Mouse (Mus musculus) neural tube, embryonic 14.5 days (tissue): Measurements from ENCODE around the gene Mamdc4. TPM values are rescaled to one million over a fixed set of nuclear protein-coding genes. Genes with fewer than 3 reads are reported as not detected.
A peak's percentile ranks its signal among the peaks of the same experiment; 100 is the strongest.

Experiments
- ATAC-seq: fragments of 200-750 bp; cut with Nextera tagmentation; 2 replicates; pipeline ENCODE4 v1.8.0; 2017; ENCODE audit warnings: low read depth, mild to moderate bottlenecking, moderate TSS enrichment, moderate library complexity
- H3K27ac ChIP-seq: fragments of 300-500 bp; sonication (generic); 2 replicates; pipeline ENCODE4 v1.5.1; 2014; ENCODE audit warnings: low read depth, mild to moderate bottlenecking, control low read depth, low read length, moderate library complexity, mixed read lengths
- H3K27me3 ChIP-seq: fragments of 300-500 bp; sonication (generic); 2 replicates; pipeline ENCODE4 v1.6.1; 2014; ENCODE audit warnings: low read length; ENCODE audit not compliant: control insufficient read depth, insufficient read depth
- H3K36me3 ChIP-seq: fragments of 300-500 bp; sonication (generic); 2 replicates; pipeline ENCODE4 v1.6.1; 2014; ENCODE audit warnings: low read length, mixed read lengths; ENCODE audit not compliant: control insufficient read depth, insufficient read depth
- H3K4me1 ChIP-seq: fragments of 300-500 bp; sonication (generic); 2 replicates; pipeline ENCODE4 v1.6.1; 2014; ENCODE audit warnings: low read length; ENCODE audit not compliant: control insufficient read depth, insufficient read depth
- H3K4me2 ChIP-seq: fragments of 300-500 bp; sonication (generic); 2 replicates; pipeline ENCODE4 v1.6.1; 2014; ENCODE audit warnings: mild to moderate bottlenecking, low read depth, low read length, control low read depth
- H3K4me3 ChIP-seq: fragments of 300-500 bp; sonication (generic); 2 replicates; pipeline ENCODE4 v1.5.1; 2014; ENCODE audit warnings: low read depth, low read length, control low read depth, mixed read lengths
- H3K9ac ChIP-seq: fragments of 300-500 bp; sonication (generic); replicated peaks from 2 replicates; pipeline ENCODE4 v1.6.1; 2014; ENCODE audit warnings: low read depth, mild to moderate bottlenecking, control low read depth, low read length, mixed read lengths
- H3K9me3 ChIP-seq: fragments of 300-500 bp; sonication (generic); 2 replicates; pipeline ENCODE4 v1.6.1; 2016; ENCODE audit warnings: low read length; ENCODE audit not compliant: control insufficient read depth
- WGBS: fragments of 180-500 bp; shearing (Covaris S2); extraction: QIAGEN DNeasy Blood & Tissue Kit; methylation state at CpG from one replicate; pipeline ENCODE4 v1.1.7; 2014; 5-methylcytosine and 5-hydroxymethylcytosine counted together
- polyA plus RNA-seq: library from polyadenylated mRNA; unstranded; fragments of >200 nt; fragmentation: Nextera tagmentation; extraction: Ambion mirVana; gene quantifications from 2 replicates; pipeline ENCODE4 v1.2.1, GENCODE M21; 2014

Mamdc4 gene
- 2.2 and 2.3 TPM in 2 replicates for polyA plus RNA-seq

GRCm38 (mm10) chr2:25574579-25575431 lies at the start of gene Mamdc4, which contains the start of gene Phpt1:
Gene Mamdc4 (minus strand): TSS chr2:25574845.
Gene Phpt1 (minus strand): TSS chr2:25575224.
- Histone ChIP-seq H3K27ac (peak within 1 kb of the TSS; percentile 82), H3K4me2 (peak within 1 kb of the TSS; percentile 74), H3K36me3 (peaks cover 3% of the 10 kb centered on the region; the same call in 1 of the 2 replicates), H3K27me3 (peaks cover 33% of the 10 kb centered on the region), H3K9me3 (no peaks in the 10 kb centered on the region), H3K4me1 (peaks cover 28% of the 10 kb centered on the region), H3K9ac (peak within 1 kb of the TSS; percentile 58), H3K4me3 (peak within 1 kb of the TSS; percentile 45)
- under 1% methylated on average over 42 of the region's 45 CpGs for WGBS
- ATAC-seq, result peak; percentile 98

DNA sequence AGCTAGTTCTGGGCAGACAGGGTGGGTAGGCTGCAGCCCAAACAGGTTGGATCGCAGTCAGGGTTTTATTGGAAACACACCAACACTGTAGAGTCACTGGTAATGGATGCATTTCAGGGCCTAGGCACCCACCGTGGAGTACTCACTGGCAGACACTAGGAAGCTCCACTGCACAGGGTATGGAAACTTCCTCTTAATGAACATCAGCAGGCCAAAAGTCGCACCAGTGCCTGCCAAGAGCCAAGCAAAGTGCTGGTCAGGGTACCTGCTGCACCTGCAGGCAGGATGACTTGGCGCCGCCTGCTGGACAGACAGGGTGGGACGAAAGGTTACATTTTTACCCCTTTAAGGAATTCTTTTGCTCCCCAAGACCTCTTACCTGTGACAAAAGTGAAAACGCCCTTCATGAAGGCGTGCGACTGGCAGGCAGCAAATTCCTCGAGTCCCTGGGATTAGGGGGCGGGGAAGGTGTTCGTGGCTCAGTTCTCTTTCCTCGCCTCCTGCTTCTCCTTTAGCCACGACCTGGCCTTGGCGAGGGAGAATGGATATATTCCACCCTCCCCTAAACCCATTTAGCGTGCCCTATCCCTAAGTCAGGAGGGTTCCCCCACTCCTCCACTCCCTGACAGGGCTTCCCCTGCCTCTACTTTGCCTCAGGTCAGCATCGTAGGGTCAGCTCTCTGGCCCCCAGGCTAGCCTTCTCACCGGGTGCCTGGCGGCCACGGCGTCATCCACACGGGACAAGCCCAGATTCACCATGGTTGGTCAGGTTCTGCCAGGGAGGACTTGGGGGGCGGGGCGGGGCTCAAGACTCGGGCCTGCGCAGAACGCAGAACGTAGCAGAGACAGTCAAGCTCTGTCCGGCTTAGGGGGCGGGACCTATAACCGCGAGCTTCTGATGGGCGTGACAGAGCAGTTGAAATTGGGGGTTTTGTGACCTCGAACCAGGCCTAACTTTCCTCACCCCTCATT lies 46.9 kb upstream of the Mamdc4 start, which contains the start of gene Tmem141:
Tmem141 (minus strand) TSS at position 777 of the 972 bp plus-strand sequence.
- 8% methylated on average over 34 of the region's 34 CpGs for WGBS
- peak within 1 kb of the TSS; percentile 49 for H3K4me3 ChIP-seq
- H3K4me2 ChIP-seq, result peak within 1 kb of the TSS; percentile 76
- H3K9ac ChIP-seq, result peak within 1 kb of the TSS; percentile 77
- H3K27ac ChIP-seq, result peak within 1 kb of the TSS; percentile 52; the same call in 1 of the 2 replicates
- ATAC-seq, result peak; percentile 95
- no peaks in the 10 kb centered on the region for H3K36me3 ChIP-seq
- H3K9me3 ChIP-seq, result no peaks in the 10 kb centered on the region
- peaks cover 4% of the 10 kb centered on the region; the same call in 1 of the 2 replicates for H3K27me3 ChIP-seq
- H3K4me1 ChIP-seq, result 0 out of 2 replicates have a peak, but pooled peaks cover 3% of the 10 kb centered on the region

- no peaks in the 10 kb centered on the region for H3K36me3 ChIP-seq
- no peak overlapping the region for H3K9ac ChIP-seq
- peak overlapping the region; percentile 76; the same call in 1 of the 2 replicates for H3K4me2 ChIP-seq
- 91% methylated on average over 4 of the region's 4 CpGs for WGBS
- H3K27ac ChIP-seq, result no peak overlapping the region
- H3K9me3 ChIP-seq, result no peaks in the 10 kb centered on the region
- 0 out of 2 replicates have a peak, but pooled peaks cover 3% of the 10 kb centered on the region for H3K4me1 ChIP-seq
- peaks cover 6% of the 10 kb centered on the region; the same call in 1 of the 2 replicates for H3K27me3 ChIP-seq
- H3K4me3 ChIP-seq, result no peak overlapping the region
- ATAC-seq, result no peak
Observed at GRCm38 (mm10) chr2:25620852-25621228, 46.2 kb upstream of the Mamdc4 start.

GRCm38 (mm10) chr2:25620386-25620785 lies 45.7 kb upstream of the Mamdc4 start:
- Histone ChIP-seq H3K27ac (no peak overlapping the region), H3K9ac (no peak overlapping the region), H3K4me3 (no peak overlapping the region), H3K27me3 (peaks cover 10% of the 10 kb centered on the region; the same call in 1 of the 2 replicates), H3K4me2 (no peak overlapping the region), H3K9me3 (no peaks in the 10 kb centered on the region), H3K36me3 (no peaks in the 10 kb centered on the region), H3K4me1 (0 out of 2 replicates have a peak, but pooled peaks cover 3% of the 10 kb centered on the region)
- no peak for ATAC-seq
- 88% methylated on average over 6 of the region's 6 CpGs for WGBS

- WGBS, result 87% methylated on average over 3 of the region's 3 CpGs
- no peak for ATAC-seq
- Histone ChIP-seq H3K4me3 (no peak within 1 kb of the TSS), H3K27ac (no peak within 1 kb of the TSS), H3K9ac (no peak within 1 kb of the TSS), H3K4me1 (0 out of 2 replicates have a peak, but pooled peaks cover 3% of the 10 kb centered on the region), H3K9me3 (no peaks in the 10 kb centered on the region), H3K4me2 (no peak within 1 kb of the TSS), H3K27me3 (peaks cover 13% of the 10 kb centered on the region; the same call in 1 of the 2 replicates), H3K36me3 (no peaks in the 10 kb centered on the region)
Observed at GRCm38 (mm10) chr2:25617578-25617977, 42.9 kb upstream of the Mamdc4 start, which contains the start of gene Ccdc183. Gene Ccdc183 (minus strand): TSS chr2:25617678.

DNA sequence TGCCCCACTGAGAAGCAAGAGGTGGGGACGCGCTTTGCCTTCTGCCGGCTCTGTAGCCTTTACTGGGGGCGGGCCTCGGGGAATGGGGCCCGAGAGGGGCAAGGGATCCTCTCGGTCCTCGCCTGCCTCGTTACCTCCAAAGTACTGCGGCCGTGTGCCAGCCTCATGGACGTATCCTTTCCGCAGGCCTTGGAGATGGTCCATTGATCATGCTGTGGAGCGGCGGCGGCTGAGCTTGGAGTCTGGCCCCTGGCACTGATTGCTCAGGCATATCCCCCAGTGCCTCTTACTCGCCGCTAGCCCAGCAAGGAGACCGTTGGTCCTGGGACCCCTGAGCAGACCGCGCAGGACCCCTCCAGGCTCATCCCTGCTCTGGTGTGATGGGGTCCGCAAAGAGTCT lies 41.8 kb upstream of the Mamdc4 start:
- 19% methylated on average over 22 of the region's 22 CpGs for WGBS
- H3K27ac ChIP-seq, result no peak overlapping the region
- no peak overlapping the region for H3K9ac ChIP-seq
- peaks cover 13% of the 10 kb centered on the region; the same call in 1 of the 2 replicates for H3K27me3 ChIP-seq
- H3K4me2 ChIP-seq, result no peak overlapping the region
- no peaks in the 10 kb centered on the region for H3K9me3 ChIP-seq
- ATAC-seq, result no peak
- H3K36me3 ChIP-seq, result no peaks in the 10 kb centered on the region
- H3K4me1 ChIP-seq, result 0 out of 2 replicates have a peak, but pooled peaks cover 3% of the 10 kb centered on the region
- no peak overlapping the region for H3K4me3 ChIP-seq

GRCm38 (mm10) chr2:25608671-25609070 lies 34.0 kb upstream of the Mamdc4 start:
- Histone ChIP-seq H3K36me3 (no peaks in the 10 kb centered on the region), H3K27ac (peak overlapping the region; percentile 25; the same call in 1 of the 2 replicates), H3K9ac (0 out of 2 replicates have a peak overlapping the region, but pooled peaks have one; percentile 94), H3K4me2 (peak overlapping the region; percentile 60), H3K4me1 (peaks cover 12% of the 10 kb centered on the region), H3K27me3 (no peaks in the 10 kb centered on the region), H3K9me3 (no peaks in the 10 kb centered on the region), H3K4me3 (peak overlapping the region; percentile 100; the same call in 1 of the 2 replicates)
- WGBS, result 67% methylated on average over 10 of the region's 10 CpGs
- ATAC-seq, result no peak; the same call in 1 of the 2 replicates
